Mouse (Mus musculus): ENCODE measurements around the gene Lmntd1. TPM values are rescaled to one million over a fixed set of nuclear protein-coding genes. Genes with fewer than 3 reads are reported as not detected.

The Lmntd1 gene
- total RNA-seq, 2 experiments from 2014 or later = 1.8 to 2.1 TPM

DNA sequence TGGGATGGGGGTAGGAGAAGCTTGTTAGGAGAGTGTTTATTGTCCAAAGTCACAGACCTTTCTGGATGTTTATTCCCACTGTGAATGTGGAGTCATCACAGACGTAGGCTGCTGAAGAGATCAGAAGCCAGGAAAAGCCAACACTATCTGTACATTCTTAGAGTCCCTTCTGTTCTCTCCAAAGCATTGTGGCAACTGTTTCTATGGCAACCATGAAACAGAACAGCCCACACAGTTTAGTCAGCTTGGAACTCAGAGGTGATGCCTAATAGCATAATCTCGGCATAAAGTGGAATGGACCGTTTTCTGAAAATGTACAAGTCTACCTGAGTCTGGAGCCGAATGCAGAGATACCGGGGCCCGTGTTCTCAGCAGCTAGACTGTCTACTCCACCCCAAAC lies 226.7 kb downstream of the Lmntd1 start:
- DNase-seq (ENCODE audit: low spot score in 2 of 2) = peak; percentile 22 to 33

DNA sequence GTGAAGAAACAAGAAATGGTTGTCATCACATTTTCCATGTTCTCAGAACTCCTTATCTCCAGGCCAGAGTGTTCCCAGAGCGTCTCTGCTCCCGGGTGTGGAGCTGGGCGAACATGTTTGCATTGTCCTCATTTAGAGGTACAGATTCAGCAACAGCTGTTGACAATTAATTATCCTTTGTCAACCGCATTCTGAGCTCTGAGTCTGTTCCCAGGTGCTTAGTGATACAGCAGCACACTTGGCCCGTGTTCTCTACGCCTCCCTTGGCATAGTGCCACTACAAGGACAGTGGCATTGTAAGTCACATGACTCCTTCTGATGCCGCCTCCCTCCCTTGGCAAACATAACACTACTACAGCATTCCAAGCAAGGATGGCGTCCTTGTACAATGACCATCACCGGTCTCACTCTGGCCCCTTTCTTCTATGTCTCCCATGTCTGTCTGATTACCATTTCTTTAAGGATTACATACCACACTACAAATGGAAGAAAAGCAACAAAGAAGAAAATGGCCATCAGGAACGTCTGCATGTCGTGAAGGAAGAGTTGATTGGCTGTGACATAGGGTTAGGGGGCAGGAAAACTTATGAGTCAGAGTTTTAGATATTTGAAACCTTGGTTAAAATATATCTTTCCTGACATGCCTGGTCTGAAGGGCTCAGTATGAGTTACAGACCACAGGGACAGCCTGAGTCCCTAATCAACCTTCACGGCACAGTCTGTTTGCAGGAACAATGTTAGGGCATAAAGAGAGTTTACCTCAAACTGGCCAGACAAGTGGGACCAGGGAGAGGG lies 231.3 kb downstream of the Lmntd1 start:
- no peak for DNase-seq (ENCODE audit: low spot score in 2 of 2)

DNA sequence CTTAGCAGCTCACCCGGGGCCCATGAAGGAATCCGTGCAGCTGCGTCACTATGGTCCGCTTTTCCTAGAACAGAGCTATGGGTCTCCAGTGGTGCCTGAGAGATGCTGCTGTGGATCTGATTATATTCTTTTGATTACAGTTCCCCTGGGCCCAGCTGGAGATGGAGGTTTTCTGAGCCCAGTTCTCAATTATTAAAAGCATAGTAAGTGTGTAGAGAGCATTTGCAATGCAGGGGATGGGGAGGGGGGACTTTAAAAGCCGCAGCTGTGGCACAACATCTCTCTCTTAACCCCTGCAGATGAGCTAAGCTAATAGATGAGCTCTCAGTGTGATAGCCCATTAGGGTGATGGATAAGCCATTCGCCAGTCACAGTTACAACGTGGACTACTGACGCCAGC lies 233.2 kb downstream of the Lmntd1 start:
- DNase-seq (ENCODE audit: low spot score in 2 of 2) = no peak

DNA sequence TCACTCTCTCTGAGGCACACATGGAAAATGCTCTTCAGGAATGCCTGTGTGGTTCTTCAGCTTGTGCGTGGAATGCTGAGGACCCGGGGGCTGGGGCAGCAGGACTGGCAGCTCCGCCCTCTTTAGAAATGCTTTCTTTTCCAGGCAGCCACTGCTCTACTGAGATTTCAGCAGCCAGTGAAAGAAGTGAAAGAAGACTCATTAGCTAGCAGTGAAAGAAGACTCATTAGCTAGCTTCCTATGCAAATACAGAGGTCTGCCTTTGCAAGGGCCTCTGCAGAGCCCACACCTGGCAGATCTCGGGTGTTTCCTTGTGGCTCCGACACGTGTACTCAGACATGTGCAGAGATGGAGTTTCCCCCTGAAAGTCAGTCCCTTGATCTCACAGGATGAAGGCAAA lies 234.9 kb downstream of the Lmntd1 start:
- DNase-seq (ENCODE audit: low spot score in 2 of 2) = peak in 1 of 2 experiments; percentile 19

DNA sequence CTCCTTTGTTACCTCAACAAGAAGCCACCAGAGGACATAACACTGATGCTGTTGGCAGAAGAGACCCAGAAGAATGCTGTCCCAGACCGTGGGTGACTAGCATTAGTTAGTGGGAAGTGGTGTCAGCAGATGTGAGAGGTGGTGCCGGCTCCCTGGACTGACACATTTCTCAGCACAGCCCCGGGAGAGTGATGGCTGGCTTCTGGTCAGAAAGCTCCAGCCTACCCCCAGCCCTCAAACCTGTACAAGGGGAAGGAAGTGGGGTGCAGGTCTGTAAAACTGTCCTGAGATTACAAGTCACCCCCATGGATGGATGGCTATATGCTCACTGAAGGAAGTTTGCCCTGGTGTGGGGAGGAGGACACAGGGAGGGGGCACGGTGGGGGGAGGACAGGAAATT lies 235.4 kb downstream of the Lmntd1 start:
- DNase-seq (ENCODE audit: low spot score in 2 of 2) = no peak

DNA sequence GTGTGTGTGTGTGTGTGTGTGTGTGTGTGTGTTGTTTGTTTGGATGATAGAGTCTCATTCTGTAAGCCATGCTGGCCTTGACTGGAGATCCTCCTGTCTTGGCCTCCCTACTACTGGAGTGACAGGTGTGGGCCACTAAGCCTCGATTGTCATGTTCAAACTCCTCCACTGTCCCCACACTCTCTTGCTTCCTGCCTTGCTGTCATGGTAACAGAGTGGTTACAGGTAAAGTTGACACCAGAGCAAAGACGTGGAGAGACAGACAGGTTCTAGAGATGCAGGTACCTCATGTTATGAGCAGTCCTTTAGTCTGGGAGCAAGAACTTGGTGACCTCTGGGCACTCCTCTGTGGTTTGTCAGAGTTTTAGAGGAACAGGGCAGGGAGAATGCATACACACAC lies 239.7 kb downstream of the Lmntd1 start:
- no peak for DNase-seq (ENCODE audit: low spot score in 2 of 2)

DNA sequence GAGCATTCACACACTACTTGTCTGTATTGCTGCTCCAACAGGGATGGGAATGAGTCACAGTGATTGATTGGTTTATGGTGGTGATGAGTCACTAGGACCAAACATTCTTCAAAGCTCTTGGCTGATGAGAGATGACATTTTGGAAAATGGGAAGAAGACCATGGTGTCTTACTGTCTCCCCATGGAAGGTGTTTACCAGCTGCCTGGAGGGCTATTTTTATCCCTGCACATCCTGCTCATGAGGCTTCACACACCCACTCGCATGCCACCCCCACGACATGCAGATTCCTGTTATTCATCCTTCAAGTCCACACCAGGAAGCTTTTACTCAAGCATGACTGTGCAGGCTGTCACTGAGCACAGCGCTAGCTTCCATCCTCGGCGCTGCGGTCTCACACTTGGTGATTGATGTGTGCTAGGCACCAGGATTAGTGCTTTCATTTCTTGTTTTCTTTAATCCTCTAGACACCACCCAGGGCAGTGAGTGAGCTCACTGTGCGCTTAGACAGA lies 240.4 kb downstream of the Lmntd1 start:
- peak; percentile 73 to 81 for DNase-seq (ENCODE audit: low spot score in 2 of 2)

DNA sequence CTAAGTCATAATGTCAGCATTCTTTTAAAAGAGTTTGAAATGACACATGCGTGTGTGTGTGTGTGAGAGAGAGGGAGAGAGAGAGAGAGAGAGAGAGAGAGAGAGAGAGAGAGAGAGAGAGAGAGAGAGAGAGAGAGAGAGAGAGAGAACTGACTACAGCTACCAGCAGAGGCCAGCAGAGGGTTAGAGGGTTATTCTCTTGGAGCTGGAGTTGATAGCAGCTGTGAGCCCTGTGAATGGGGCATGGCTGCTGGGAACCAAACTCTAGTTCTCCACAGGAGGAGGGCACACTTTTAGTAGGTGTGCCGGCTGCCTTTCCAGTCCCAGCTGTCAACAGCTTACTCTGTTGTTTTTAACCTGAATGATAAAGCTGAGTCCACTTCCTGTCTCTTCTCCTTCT lies 242.1 kb downstream of the Lmntd1 start:
- DNase-seq (ENCODE audit: low spot score in 2 of 2) = no peak

DNA sequence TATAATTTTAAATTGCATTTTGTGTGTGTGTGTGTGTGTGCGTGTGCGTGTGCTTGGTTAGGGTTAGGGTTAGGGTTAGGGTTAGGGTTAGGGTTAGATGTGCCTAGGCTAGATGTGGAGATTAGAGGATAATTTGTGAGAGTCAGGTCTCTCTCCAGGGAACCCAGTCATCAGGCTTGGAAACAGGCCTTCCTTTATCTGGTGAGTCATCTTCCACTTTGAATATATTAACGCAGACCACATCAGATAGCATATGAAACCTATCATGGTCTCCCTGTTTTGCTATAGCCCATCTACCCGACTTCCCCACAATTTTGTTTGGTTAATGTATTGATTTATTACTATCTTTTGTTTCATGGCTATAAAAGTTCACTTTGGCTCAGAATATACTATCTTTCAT lies 242.5 kb downstream of the Lmntd1 start:
- DNase-seq (ENCODE audit: low spot score in 2 of 2) = no peak

DNA sequence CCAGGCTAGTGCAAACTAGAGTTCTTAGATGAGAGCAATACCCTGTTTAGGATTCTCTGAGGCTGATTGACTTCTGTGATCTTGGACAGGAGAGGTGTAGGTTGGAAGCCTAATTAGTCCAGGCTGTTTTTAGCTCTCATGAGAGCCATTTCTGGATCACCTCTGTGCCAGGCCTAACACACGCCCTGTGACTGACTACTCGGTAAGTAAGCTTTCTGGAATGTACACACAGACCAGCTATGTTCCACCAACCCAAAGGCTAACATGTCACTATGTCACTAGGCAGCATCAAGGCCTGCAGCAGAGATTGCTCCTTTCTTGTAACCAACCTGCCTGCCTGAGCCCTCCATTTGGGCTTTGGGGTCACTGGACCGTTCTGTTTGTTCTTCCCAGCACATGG lies 243.8 kb downstream of the Lmntd1 start:
- no peak for DNase-seq (ENCODE audit: low spot score in 2 of 2)

DNA sequence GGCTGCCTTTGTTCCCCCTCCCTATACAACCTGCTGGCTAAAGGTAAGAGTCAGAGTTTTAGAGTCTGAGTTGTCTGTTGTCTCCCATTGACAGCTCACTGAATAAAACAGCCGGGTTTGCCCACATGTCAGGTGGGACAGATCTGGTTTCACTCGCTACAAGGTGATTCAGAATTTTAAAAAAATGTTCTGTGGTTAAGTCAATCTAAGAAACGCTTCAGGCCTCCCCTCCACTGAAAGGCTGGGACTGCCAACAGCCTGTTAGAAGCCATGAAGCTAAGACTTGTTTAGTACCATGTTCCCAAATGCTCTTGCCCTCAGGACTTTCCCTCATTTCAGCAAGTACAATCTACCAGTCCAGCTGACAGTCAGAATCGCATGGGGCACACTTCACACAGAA lies 244.8 kb downstream of the Lmntd1 start:
- no peak for DNase-seq (ENCODE audit: low spot score in 2 of 2)

DNA sequence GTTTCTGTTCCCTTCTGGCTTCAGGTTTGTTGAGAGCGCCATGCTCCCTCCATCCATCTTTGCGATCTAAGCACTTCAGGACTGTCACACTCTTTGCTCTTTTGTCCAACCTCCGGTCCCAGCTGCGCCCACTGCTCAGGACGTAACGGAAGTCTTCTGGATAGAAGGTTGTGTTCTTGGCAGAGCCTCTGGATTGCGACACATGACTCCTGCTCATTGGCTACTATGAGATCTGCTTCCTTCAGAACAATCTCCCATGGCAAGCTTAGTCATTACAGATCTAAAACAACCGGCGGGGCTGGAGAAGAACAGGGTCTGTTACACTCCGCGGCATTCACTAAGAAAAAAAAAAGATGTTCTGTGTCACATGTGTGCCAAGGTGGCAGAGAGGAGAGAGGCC lies 247.6 kb downstream of the Lmntd1 start:
- DNase-seq (ENCODE audit: low spot score in 2 of 2) = no peak

DNA sequence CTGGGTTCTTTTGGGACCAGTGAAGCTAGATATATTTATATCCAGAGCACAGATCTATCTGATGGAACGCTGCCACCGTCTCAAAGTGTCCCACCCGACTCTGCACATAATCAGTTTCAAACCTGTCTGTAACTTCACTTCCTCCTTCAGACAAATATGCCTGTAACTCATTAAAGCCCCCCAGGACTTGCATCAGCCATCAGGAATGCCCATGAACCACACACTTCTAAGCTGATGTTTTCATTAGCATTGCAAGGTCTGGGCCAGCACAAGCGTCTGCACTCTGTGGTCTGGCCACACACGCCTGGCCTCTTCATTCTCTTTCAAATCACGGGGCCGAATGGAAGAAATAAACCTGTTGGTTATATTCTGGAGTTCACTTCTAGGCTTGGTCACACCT lies 250.4 kb downstream of the Lmntd1 start:
- no peak for DNase-seq (ENCODE audit: low spot score in 2 of 2)

DNA sequence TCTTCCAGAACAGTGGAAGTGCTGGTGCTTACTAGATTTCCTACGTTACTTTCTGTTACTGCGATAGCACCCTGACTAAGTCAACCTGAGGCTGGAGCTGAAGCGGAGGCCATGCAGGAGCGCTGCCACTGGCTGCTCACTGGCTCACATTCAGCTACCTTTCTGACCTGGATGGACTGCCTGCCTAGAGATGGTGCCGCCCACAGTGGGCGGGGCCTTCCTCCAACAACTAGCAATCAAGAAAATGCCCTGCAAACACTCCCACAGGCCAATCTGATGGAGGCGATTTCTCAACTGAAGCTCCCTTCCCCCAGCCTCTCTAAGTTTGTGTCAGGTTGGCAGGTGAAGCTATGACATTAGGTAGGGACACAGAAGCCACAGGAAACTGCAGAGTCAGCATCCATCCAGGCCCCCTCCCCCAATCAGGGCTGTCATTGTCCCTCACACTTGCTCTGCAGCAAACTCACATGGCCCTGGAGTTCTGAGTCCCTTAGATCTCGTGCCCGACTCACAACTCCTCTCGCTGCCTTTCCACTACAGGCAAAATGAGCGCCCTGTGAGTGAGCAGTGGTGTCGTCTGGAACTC lies 252.9 kb downstream of the Lmntd1 start:
- DNase-seq (ENCODE audit: low spot score in 2 of 2) = no peak

DNA sequence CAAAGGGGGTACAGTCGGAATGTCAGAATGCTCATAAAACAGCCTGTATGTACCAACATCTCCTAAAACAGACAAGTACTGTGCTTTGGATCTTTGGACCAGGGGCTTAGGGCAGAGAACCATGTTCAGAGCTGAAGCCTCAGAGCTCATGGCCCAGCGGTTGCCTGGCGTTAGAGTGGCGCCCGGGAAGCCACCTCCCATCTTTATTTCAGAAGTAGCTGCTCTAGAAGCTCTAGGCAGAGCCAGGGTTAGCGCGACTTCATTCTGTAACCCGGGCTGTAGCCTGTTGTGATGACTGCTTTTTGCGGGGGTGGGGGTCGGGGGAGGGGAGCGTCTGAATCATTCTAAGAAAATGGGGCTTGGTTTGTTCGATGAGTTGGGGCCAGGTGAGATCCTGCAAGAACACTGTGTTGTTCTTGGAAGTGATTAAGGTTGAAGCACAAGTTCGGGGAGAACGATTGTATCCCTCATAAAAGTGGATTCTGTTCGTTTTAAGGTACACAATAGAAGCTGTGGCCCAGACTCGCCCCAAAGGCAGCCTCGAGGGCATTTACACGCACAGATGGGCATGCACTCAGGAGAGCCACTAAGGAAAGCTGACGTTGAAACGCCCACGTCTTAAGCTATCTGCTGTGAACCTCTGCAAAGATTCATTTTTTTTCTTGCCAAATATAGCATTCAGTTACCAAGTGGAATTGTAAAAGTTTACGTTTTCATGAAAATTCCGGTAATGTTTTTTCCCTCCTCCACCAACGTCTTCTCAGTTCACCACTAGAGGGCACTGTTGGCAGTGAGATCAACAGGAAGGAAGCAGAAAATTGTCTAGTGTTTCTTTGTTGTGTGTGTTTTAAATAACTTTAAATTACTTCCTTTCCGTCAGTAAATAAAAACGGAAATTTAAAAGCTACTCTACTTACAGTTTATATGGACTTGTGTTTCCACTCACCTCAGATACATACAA lies 254.4 kb downstream of the Lmntd1 start:
- peak; percentile 53 to 77 for DNase-seq (ENCODE audit: low spot score in 2 of 2)

DNA sequence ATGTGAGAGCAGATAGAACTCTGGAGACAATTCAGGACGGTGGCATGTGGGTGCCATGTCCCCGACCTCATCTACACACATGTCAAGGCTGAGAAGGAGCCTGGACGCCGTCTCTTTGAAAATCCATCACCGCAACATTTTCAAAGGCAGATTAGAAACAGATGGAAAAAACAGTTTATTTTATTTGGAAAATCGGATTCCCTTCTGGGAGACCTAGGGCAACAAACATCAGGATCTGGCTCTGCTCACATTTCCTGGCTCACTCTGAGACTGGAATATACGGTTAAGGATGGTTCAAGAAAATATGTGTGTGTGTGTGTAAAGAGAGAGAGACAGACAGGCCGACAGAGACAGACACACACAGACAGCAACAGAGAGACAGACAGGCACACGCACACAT lies 256.1 kb downstream of the Lmntd1 start:
- no peak for DNase-seq (ENCODE audit: low spot score in 2 of 2)

DNA sequence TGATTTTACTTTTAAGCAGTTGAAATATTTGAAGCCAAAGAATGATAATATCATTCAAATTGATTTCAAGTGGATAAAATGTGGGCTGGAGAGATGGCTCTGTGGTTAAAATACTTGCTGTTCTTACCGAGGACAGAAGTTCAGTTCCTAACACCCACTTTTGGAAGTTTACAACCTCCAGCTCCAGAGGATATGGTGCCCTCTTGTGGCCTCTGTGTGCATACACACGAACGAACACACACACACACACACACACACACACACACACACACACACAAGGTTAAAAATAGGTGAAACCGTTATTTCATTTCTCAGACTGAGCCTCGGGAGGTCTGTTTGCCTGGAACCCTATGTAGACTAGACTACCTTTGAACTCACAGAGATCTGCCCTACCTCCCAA lies 260.3 kb downstream of the Lmntd1 start:
- DNase-seq (ENCODE audit: low spot score in 2 of 2) = no peak

DNA sequence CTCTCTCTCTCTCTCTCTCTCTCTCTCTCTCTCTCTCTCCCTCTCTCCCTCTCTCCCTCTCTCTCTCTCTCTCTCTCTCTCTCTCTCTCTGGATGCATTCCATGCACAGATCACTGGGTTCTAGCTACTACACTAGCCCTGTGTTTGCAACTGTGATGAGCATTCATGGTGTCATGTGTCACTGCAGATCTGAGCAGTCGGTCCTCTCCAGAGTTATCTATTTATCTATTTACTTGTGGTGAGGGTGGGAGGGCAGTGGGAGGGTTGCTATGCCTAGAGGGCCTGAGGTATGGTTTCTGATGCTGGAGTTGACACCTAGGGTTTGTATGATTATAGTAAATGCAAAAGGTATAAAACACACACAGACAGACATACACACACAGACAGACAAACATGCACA lies 261.4 kb downstream of the Lmntd1 start:
- no peak for DNase-seq (ENCODE audit: low spot score in 2 of 2)

DNA sequence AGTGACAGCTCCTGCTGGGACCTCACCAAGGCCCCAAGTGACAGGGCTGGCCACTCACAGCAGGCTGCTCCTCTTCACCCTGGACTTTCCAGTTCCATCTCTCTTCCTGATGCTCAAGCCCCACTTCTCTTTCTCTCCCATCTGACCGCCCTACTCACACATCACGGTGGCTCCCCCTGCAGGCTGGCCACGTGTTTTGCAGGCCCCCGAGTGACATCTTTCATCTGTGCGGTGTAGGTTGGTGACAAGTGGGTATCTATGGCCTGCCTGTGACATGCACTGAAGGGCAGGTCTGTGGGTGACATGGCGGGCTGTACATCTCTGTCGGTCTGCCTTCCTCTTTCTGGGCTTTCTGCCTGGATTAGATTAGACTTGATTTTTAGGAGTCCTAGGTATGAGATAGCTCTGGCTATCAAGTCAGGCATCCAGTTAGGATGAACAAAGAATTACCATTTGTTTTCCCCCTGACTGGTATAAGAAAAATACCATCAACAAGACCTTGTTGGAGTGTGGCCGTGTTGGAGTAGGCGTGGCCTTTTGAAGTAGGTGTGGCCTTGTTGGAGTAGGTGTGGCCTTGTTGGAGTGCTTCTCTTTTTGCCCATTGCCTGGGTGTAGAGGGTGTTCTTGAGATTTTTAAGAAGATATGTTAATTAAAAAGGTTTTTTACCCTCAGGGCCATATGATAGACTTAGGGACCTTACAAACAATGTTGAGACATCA lies 265.8 kb downstream of the Lmntd1 start:
- DNase-seq (ENCODE audit: low spot score in 2 of 2) = no peak

DNA sequence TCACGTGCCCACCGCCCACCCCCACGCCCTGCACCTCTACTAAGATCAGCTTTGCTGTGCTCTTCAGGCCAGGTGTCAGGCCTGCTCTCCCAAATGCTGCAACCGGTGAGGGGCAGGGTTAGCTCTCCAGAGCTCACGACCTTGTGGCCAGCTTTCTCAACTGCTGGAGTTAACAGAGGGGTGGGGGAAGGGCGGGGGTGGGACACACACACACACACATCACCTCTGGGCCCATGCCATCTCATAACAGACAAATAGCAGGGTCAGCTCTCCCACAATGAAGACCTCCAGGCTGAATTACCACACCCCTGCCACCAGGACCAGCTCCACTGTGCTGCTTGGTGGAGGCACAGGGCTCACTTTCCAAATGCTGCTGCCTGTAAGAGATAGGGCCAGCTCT lies 266.5 kb downstream of the Lmntd1 start:
- DNase-seq (ENCODE audit: low spot score in 2 of 2) = no peak

Data from left cerebral cortex, adult 18-20 months (tissue).